Mouse (Mus musculus): ENCODE data around the gene Myh11.

GRCm38 (mm10) chr16:14264504-14264903 is 26.7 kb downstream of the Myh11 start:
- TF ChIP-seq CTCF (IDR thresholded peaks at IDR 0.05; ENCODE audit: low read depth, low read length) (no peak), POLR2A (IDR thresholded peaks at IDR 0.05; ENCODE audit: extremely low read depth, insufficient read depth, low read length) (no peak)
